Mouse (Mus musculus) urinary bladder, postnatal 36 days (tissue): ENCODE measurements around the gene Tnfrsf19.
A peak's percentile ranks its signal among the peaks of the same experiment; 100 is the strongest.

ENCODE experiments used
- DNase-seq, 2 experiments: peaks; one replicate each; pipeline ENCODE4 v3.0.0; 2022; ENCODE audit warnings: low spot score in 2 of 2, mixed read lengths in 1 of 2

The Tnfrsf19 gene

GRCm38 (mm10) chr14:61046091-61046681 lies at the start of gene Tnfrsf19:
Tnfrsf19 (minus strand) TSS chr14:61046490.
- peak; percentile 66 to 78 for DNase-seq

DNA sequence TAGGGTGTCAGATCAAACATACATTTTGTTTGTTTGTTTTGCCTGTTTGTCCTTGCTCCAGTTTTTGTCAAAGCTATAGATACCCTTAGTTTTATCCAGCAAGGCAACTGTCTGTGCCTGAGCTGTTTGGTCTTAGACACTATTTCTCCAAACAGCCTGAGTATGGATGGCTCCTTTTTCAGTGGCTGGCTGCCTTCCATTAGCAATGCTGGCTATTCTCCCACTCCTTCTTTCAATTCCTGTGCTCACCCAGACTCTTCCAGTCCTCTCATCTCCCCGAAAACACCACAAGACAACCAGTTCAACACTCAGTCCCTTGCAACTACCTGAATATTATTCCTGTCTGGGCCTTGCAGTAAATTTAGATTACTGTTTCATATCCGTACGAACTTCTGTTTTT lies 45.8 kb upstream of the Tnfrsf19 start:
- DNase-seq = no peak

DNA sequence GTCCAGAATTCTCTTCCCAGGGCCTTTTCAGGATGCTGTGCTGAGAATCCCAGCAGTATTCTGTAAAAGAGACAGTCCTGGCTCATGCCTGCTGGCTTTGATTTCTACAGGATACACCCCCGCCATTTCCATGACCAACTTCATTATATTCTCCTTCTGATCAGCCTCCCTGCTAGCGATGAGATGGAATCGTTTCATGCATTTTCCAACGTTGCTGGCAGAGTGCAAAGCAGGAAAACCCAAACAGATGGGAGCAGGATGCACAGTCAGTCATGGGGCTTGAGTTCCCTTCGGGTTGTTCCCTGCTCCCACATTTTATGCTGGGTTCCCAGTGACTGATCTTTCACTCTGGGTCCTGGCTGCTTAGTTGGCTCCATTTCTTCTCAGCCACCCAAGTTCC lies 44.7 kb upstream of the Tnfrsf19 start:
- no peak for DNase-seq

- DNase-seq = no peak
Measured at GRCm38 (mm10) chr14:61088187-61088586, 41.9 kb upstream of the Tnfrsf19 start.

DNA sequence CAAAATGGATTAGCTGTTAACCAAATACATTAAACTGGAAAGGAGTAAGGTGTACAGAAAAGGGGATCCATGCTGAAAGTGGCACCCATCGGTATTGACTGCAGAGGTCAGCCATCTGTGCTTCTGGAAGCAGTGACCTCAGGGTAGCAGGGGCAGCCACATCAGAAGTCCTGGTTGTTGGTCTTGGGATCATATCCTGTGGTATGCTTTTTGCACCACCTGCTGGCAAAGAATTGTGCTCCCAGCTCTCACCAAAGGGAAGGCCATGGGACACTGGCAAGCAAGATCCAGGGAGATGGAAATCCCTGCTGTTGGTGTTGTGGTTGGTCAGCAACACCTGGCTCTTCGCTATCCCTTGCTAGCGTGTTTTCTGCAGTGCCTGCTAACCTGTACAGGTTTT lies 39.0 kb upstream of the Tnfrsf19 start:
- DNase-seq = peak; percentile 26 to 47

- no peak for DNase-seq
Measured at GRCm38 (mm10) chr14:61069555-61069954, 23.3 kb upstream of the Tnfrsf19 start.

DNA sequence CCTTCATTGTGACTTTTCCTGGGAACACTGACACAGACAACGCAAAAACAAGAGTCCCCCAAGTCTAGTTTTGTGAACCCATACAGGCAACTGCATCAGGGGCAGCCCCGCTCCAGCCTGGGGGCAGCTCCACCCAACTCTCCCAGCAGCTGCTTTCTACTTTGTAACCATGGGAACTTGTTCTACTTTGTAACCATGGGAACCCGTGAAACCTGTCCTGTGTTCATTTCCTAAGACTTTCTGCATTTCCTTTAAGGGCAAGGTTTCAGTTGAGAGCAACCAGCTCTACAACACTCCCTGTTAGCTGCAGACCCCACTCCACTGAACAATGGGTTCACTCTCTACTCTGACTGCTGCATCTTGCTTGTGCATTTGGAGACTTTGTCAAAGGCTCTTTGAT lies 15.4 kb upstream of the Tnfrsf19 start:
- DNase-seq = no peak

DNA sequence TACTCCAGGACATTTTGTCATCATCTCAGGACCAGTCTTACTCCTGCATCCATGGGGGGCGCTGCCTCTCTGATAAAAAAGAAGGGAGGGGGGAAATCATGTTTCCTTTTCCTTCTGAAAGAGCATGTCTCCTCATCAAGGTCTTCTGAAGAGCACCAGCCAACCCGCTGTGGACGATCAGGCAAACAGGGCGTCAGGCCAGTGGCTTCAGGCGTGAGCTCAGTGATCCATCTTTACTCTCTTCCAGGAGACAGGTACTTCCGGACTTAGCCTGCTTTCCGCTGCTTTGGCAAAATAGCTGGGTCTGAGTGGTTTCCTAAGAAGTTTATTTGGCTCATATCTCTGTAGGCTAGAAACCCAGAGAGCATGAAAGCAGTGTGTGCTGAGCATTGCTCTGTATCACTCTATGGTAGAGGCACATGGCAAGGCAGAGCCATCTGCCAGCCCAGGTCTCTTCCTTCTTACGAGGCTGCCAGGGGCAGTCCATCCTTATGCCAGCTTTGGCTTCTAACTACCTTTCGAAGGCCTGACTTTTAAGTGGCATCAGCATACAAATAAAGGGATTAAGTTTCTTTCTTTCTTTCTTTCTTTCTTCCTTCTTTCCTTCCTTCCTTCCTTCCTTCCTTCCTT lies 13.1 kb upstream of the Tnfrsf19 start:
- no peak for DNase-seq

- DNase-seq = no peak
Measured at GRCm38 (mm10) chr14:61056962-61057361, 10.7 kb upstream of the Tnfrsf19 start.

- no peak for DNase-seq
Measured at GRCm38 (mm10) chr14:61056445-61056844, 10.2 kb upstream of the Tnfrsf19 start.

DNA sequence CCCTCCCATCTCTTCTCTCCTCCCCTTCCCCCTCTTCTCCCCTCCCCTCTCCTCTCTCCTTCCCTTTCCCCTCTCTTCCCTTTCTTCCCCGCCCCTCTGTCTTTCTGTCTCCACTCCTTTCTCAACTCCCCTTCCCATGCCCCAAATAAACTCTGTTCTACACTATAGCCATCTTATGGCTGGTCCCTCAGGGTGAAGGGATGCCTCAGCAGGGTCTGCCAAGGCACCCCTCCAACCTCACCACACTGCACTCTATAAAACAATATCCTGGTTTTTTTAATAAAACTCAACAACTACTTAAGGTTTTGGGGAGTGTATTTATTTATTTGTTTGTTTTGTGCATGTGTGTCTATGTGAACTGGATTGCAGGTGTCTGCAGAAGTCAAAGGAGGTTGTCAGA lies 9.6 kb upstream of the Tnfrsf19 start:
- DNase-seq = no peak

DNA sequence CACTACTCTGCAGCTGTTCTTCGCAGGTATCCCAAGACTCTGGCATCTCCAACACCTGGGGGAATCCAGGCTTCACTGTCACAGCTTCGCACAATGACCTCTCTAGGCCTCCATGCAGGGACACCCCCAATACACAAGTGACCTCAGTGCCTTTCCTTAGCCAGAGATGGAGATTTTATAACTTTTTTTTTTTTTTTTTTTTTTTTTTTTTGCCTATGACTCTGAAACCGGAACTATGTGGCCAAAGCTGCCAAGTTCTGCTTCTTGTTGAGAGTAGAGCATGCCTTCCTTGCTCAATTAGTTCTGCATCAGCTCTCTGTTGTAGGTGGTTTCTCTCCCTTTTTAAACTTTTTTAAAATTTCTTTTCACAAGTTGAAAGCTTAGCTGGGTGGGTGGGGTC lies 5.9 kb upstream of the Tnfrsf19 start:
- DNase-seq = no peak

DNA sequence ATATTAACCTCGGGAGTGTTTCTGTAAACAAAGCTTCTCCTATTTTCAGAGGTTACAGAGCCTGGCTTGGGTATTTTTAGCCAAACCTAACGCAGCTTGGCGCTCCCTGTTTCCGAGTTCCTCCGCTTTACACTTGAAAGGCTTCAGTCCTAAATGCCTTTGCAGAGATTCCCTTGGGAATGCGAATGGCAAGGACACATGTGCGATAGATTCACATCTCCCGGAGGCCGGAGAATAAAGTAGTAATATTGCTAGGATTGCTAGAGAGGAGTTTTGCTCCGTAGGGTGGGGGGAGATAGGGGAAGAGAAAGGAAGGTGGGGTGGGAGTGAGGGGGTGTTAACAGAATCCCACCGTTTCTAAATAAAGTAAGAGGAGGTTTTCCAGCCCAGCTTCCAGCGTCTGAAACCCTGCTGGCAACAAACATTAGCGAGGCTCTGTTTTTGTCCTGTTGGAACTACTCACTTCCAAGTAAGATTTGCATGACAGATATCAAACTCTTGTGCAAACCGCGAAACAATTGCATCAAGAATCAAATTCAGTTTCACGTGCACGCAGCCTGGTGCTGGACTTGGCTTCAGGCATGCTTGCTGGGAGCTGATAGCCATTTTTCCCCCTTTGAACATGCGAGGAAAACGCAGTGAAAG lies 722 bp downstream of the Tnfrsf19 start:
- peak in 1 of 2 experiments; percentile 29 for DNase-seq

GRCm38 (mm10) chr14:61044316-61044715 lies 2.0 kb downstream of the Tnfrsf19 start:
- DNase-seq = no peak

GRCm38 (mm10) chr14:61043511-61044310 lies 2.6 kb downstream of the Tnfrsf19 start:
- no peak for DNase-seq

GRCm38 (mm10) chr14:61042291-61042690 lies 4.0 kb downstream of the Tnfrsf19 start:
- no peak for DNase-seq

DNA sequence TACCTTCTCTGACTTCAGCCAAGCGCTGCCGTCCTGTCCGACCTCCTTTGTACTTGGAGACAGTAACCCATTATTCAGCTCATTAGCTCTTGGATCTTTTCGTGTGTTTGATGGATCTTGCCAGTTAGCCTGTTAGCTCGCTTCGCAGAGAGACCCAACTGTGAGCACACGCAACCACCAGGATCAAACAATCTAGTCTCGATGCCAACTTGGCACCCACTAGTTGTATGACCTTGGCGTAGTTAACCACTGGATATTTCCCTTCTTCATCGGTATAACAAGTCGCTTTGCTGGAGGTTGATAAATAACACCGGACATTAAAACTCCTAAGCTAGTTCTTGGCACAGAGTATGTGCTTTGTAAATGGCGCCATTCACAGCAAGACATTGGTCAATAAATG lies 6.1 kb downstream of the Tnfrsf19 start:
- no peak for DNase-seq

DNA sequence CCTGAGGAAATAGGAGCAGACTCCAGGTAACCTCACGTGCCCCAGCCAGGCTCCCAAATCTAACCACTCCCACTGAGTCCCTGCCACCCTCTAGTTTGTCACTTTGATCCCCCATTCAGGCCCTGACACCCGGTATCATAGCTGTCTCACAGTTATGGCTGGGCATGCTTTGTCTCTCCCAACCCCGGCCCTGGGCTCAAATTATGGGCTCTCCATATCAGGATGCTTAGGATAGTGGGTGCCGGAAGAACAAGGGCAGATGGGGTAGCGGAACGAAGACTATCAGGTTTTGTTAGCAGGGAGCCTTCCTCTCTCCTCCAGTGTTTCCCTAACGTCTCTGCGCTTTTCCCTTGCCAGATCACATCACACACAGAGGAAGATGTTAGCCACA lies 8.2 kb downstream of the Tnfrsf19 start:
- DNase-seq = no peak

- DNase-seq = peak in 1 of 2 experiments; percentile 66
Measured at GRCm38 (mm10) chr14:61037321-61038081, 8.8 kb downstream of the Tnfrsf19 start.

DNA sequence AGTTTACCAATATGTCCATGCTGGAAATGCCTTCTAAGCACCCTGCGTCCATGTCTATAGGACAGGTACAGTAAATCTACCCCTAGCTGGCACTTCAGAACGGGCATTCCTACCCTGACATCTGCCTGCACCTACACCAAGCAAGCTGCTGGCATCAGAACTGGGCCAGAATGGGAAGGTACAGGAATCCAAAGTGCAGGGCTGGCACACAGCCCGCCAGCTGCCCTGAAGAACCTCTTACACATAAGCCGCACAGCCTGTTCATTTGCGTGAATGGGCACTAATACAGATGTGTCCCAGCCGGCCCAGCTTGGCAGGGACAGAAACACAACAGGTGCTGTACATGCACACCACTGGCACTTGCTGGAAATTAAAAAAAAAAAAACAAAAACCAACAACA lies 15.9 kb downstream of the Tnfrsf19 start:
- DNase-seq = no peak

GRCm38 (mm10) chr14:61024006-61024405 lies 22.3 kb downstream of the Tnfrsf19 start:
- no peak for DNase-seq

- DNase-seq = no peak
Measured at GRCm38 (mm10) chr14:61022383-61022782, 23.9 kb downstream of the Tnfrsf19 start.
